Mouse (Mus musculus): ENCODE measurements around the gene Tmc5. TPM values are rescaled to one million over a fixed set of nuclear protein-coding genes. Genes with fewer than 3 reads are reported as not detected.

Gene Tmc5
- total RNA-seq (2017) = not detected in 2 replicates

GRCm38 (mm10) chr7:118597201-118597600 is at the start of gene Tmc5:
Gene Tmc5 (plus strand): TSS chr7:118597297.
- 0 out of 2 replicates have a peak, but pooled peaks have one; percentile 3 for ATAC-seq (replicated peaks; ENCODE audit: low read depth, poor library complexity, severe bottlenecking)

- no peak for ATAC-seq (replicated peaks; ENCODE audit: low read depth, poor library complexity, severe bottlenecking)
Observed at GRCm38 (mm10) chr7:118547451-118547850, 49.6 kb upstream of the Tmc5 start.

GRCm38 (mm10) chr7:118553881-118554280 is 43.2 kb upstream of the Tmc5 start:
- no peak for ATAC-seq (replicated peaks; ENCODE audit: low read depth, poor library complexity, severe bottlenecking)

- ATAC-seq (replicated peaks; ENCODE audit: low read depth, poor library complexity, severe bottlenecking) = no peak
Observed at GRCm38 (mm10) chr7:118554290-118554689, 42.8 kb upstream of the Tmc5 start.

GRCm38 (mm10) chr7:118569121-118569543 is 28.0 kb upstream of the Tmc5 start:
- no peak for ATAC-seq (replicated peaks; ENCODE audit: low read depth, poor library complexity, severe bottlenecking)

GRCm38 (mm10) chr7:118571350-118571749 is 25.7 kb upstream of the Tmc5 start:
- ATAC-seq (replicated peaks; ENCODE audit: low read depth, poor library complexity, severe bottlenecking) = no peak

- ATAC-seq (replicated peaks; ENCODE audit: low read depth, poor library complexity, severe bottlenecking) = no peak
Observed at GRCm38 (mm10) chr7:118572039-118572438, 25.1 kb upstream of the Tmc5 start.

GRCm38 (mm10) chr7:118578269-118578668 is 18.8 kb upstream of the Tmc5 start:
- ATAC-seq (replicated peaks; ENCODE audit: low read depth, poor library complexity, severe bottlenecking) = no peak

- no peak for ATAC-seq (replicated peaks; ENCODE audit: low read depth, poor library complexity, severe bottlenecking)
Observed at GRCm38 (mm10) chr7:118579938-118580337, 17.2 kb upstream of the Tmc5 start.

GRCm38 (mm10) chr7:118583821-118584220 is 13.3 kb upstream of the Tmc5 start:
- ATAC-seq (replicated peaks; ENCODE audit: low read depth, poor library complexity, severe bottlenecking) = no peak

GRCm38 (mm10) chr7:118584257-118584907 is 12.7 kb upstream of the Tmc5 start, which contains the start of gene Tmc7:
Gene Tmc7 (minus strand): TSS chr7:118584736.
- peak; percentile 54 for ATAC-seq (replicated peaks; ENCODE audit: low read depth, poor library complexity, severe bottlenecking)

GRCm38 (mm10) chr7:118584926-118585325 is 12.2 kb upstream of the Tmc5 start:
- ATAC-seq (replicated peaks; ENCODE audit: low read depth, poor library complexity, severe bottlenecking) = no peak

- no peak for ATAC-seq (replicated peaks; ENCODE audit: low read depth, poor library complexity, severe bottlenecking)
Observed at GRCm38 (mm10) chr7:118585856-118586255, 11.2 kb upstream of the Tmc5 start.

- no peak for ATAC-seq (replicated peaks; ENCODE audit: low read depth, poor library complexity, severe bottlenecking)
Observed at GRCm38 (mm10) chr7:118590726-118591305, 6.3 kb upstream of the Tmc5 start.

GRCm38 (mm10) chr7:118592146-118592545 is 5.0 kb upstream of the Tmc5 start:
- ATAC-seq (replicated peaks; ENCODE audit: low read depth, poor library complexity, severe bottlenecking) = no peak

- no peak for ATAC-seq (replicated peaks; ENCODE audit: low read depth, poor library complexity, severe bottlenecking)
Observed at GRCm38 (mm10) chr7:118593567-118594407, 3.3 kb upstream of the Tmc5 start.

- no peak for ATAC-seq (replicated peaks; ENCODE audit: low read depth, poor library complexity, severe bottlenecking)
Observed at GRCm38 (mm10) chr7:118594611-118595010, 2.5 kb upstream of the Tmc5 start.

- ATAC-seq (replicated peaks; ENCODE audit: low read depth, poor library complexity, severe bottlenecking) = peak; percentile 90
Observed at GRCm38 (mm10) chr7:118595228-118595627, 1.9 kb upstream of the Tmc5 start.

GRCm38 (mm10) chr7:118596271-118596670 is 826 bp upstream of the Tmc5 start:
- no peak for ATAC-seq (replicated peaks; ENCODE audit: low read depth, poor library complexity, severe bottlenecking)

GRCm38 (mm10) chr7:118599954-118600631 is 3.0 kb downstream of the Tmc5 start:
- ATAC-seq (replicated peaks; ENCODE audit: low read depth, poor library complexity, severe bottlenecking) = no peak

Data from common myeloid progenitor, adult 5-6 weeks (primary cell).